Mouse (Mus musculus) heart, postnatal 4 days (tissue): ENCODE measurements around the gene Astn1. TPM values are rescaled to one million over a fixed set of nuclear protein-coding genes. Genes with fewer than 3 reads are reported as not detected.

Experiments
- DNase-seq: peaks from one replicate; pipeline ENCODE4 v3.0.0; 2021
- total RNA-seq, 2 experiments: library from RNA; stranded (reverse); gene quantifications; 2 replicates each; pipeline ENCODE4 v1.2.3; 2021

The Astn1 gene
- total RNA-seq, 2 experiments from 2014 or later: 1.6 to 2.1 TPM

- no peak for DNase-seq
These were observed 271.4 kb downstream of the Astn1 start for GRCm38 (mm10) chr1:158633441-158633840.

DNA sequence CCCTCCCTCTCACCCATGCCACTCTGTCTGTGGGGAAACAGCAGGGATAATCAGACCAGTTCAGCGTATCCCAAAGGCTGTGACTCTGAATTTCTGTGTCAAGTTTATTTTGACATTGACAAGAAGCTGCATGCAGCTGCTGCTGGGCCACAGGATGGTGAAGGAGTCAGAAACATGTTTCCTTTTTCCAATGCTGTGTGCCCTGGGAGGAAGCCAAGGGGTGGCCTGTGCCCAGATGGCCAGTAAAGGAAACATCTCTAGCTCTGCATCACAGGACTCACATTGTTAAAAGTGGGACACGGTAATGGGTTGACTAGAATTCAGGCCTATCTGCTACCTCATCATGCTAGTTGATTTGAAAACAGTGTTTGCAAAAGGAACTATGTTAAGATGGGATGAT is 279.2 kb downstream of the Astn1 start:
- DNase-seq: no peak

GRCm38 (mm10) chr1:158642247-158642646 is 280.2 kb downstream of the Astn1 start:
- no peak for DNase-seq

DNA sequence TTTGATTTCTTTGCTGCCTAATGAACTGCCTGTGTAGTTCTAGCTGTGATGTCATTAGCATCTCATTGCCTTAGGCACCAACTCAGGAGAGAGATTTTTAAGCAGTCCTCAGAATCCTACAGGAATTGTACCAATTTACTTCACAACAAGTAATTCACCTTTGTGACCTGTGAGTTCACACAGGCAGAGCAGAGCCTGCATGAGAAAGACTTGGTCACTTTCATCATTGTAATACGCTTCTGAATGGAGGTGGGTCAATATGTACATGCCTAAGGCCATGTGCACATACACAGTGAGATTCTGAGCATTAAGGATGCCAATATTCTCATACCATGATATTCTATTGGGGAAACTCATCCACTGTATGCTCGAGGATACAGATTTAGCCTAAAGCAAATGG is 290.7 kb downstream of the Astn1 start:
- DNase-seq: no peak

- DNase-seq: peak; percentile 34
These were observed 291.9 kb downstream of the Astn1 start for GRCm38 (mm10) chr1:158653808-158654520.

GRCm38 (mm10) chr1:158654571-158655205 is 292.6 kb downstream of the Astn1 start:
- DNase-seq: no peak

DNA sequence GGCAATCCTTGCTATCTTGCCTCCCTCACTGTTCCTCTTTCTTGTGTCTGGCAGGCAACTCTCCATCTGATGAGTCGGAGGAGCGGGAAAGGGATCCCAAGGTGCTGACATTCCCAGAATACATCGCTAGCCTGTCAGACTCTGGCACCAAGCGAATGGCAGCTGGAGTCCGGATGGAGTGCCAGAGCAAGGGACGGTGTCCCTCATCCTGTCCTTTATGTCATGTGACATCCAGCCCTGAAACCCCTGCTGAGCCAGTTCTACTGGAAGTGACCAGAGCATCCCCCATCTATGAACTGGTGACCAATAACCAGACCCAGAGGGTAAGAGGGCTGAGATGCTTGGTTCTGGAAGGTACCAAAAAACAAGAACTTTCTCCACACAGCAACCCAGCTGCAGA is 294.9 kb downstream of the Astn1 start:
- DNase-seq: no peak

GRCm38 (mm10) chr1:158666001-158666400 is 303.9 kb downstream of the Astn1 start:
- no peak for DNase-seq

- peak; percentile 73 for DNase-seq
These were observed 308.0 kb downstream of the Astn1 start for GRCm38 (mm10) chr1:158669971-158670592.

DNA sequence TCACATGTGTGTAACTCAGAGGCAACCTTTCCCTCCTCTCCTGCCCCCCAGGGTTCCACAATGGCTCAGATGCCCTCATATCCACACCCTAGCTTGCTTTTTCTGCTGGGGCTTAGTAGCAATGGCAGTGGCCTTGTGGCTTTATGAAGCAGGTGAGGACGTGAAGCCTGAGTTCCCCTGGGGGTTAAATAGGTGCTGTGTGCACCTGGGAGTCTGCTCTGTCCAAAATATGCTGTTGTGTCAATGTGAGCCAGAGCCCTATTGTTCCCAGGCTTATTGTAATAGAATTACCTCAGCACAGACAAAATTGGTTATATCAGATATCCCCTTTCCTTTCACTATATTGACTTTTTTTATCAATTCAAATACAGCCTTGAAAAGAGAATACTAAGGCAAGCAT is 325.7 kb downstream of the Astn1 start:
- DNase-seq: no peak

GRCm38 (mm10) chr1:158697423-158697822 is 335.4 kb downstream of the Astn1 start:
- no peak for DNase-seq

DNA sequence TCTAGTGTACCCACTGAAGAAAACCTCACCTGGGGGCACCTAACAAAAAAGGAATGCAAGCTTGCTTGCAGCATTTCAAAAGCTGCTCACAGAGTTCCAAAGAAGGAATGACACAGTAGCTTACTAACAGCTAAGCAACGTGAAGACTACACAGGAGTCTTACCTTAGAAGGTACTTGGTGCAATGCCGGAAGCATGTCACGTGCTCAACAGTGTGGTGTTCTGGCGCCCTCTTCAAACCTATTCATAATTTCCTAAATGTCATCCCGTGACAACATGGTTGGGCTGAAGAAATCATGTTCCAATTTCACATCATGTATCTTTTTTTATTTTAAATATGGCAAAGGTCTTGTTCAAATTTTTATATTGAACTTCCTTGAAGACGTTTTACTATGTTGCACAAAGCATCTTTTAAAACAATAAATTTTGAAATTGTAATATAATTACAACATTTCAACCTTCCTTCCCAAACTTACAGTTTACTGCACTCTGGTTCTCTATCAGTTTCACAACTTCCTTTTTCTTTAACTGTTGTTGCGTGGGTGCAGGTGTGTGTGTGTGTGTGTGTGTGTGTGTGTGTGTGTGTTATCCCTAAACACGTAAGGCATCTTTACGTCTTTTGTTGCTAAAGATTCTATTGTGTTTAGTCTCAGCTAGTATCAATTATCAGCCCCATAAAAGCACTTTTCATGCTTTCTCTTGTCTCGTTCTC is 335.9 kb downstream of the Astn1 start:
- DNase-seq: no peak

DNA sequence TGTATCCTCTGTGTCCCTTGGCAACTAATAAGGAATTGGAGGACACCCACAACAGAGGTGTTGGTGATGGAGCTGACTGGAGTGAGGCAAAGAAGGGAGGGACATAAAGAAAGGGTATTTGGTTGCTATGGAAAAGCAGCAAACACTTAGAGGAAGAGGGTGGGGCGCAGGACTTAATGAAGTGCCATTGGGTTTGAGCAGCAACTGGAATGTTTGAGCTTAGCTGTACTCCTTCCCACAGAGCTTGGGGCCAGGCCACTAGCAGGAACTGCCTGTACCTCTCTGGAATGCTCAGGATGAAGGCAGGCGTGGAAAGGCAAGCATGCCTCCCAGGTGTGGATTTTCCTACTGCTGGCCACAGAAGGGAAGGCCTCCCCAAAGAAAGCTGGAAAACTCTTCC is 337.2 kb downstream of the Astn1 start:
- no peak for DNase-seq

DNA sequence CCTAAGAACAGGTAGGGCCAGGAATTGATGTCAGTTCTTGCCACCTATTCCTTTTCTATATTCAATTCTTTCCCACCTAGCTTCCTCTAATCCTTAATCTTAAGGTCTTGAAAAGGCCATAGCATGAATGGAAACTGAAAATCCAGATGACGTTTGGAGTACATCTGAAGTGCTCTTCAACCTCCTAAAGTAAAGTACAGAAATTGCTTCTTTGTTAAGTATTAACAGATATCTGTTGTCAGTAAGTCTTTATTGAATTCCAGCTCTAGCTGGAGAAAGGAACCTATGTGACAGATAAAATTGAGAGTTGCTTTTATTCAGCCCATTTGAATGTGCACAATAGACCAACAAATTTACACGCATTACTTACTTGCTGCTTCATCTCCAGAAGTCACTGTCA is 338.1 kb downstream of the Astn1 start:
- no peak for DNase-seq

DNA sequence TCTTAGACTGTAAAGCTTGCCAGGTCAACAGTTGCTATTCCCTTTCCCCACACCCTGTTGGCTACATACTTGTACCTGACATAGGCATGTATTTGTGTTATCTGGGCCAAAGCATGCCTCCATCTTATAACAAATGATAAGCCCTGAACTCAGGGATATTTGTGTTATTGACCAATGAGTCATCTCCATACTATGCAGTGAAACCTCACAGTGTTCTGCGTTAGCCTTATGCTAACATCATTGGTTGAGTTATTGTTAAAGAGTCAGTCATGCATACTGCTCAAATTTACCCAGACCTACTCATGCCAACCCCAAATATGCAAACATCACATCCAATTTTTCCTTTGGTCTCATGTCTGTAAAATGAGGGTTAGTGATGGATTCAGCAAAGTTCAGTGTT is 339.3 kb downstream of the Astn1 start:
- DNase-seq: no peak

GRCm38 (mm10) chr1:158713301-158714095 is 351.4 kb downstream of the Astn1 start:
- DNase-seq: peak; percentile 25

DNA sequence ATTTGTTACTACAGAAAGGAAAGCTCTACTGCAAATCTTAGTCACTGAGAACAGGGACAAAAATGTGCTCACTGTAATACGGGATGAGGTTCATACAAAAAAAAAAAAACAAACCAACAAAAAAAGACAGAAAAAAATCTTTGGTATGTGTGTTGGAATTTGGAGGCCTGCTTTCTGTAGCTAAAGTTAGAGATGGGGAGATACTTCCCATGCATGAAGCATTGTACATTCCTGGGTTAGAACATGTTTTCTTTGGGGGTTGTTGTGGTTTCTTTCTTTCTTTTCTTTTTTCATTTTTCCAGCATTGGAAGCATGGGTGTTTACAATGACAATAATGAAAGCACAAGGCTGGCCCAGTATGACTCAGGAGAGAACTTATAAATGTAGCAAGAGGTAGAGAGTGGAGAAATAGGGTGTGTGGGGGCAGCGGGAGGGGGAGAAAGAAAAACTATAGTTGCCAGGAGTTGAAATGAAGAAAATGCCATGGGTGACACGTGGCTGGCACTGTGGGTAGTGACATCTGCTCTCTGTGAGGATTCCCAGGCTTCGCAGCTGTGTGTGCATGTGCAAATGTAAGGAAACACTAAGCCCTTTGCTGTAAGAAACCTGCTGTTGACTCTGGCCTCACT is 370.9 kb downstream of the Astn1 start:
- no peak for DNase-seq

GRCm38 (mm10) chr1:158739132-158739919 is 377.3 kb downstream of the Astn1 start:
- peak; percentile 22 for DNase-seq

DNA sequence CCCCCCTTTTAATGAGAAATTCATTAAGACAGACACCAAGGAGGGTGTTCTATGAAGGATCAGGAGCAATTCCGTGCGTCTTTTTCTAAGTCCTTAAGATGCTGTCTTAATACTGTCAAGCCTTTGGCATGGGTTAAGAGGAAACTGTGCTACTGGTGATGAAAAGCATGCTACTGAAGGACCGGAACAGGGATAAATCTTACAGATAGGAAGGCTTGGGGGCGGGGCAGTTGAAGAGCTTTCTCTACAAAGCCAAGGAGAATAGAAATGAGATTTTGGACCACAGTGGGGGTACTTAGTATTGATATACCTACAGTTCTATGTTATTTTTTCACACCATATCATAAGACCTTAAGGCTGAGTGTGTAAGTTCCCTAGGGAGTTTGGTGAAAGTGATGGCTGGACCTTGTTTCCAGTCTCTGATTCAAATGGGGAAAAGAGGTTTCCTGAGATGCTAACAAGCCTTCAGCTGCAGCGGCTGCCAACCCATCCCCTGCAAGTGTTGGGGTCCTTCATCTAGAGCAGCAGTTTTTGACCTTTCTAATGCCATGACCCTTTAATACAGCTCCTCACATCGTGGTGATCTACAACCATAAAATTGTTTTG is 378.2 kb downstream of the Astn1 start:
- DNase-seq: no peak

DNA sequence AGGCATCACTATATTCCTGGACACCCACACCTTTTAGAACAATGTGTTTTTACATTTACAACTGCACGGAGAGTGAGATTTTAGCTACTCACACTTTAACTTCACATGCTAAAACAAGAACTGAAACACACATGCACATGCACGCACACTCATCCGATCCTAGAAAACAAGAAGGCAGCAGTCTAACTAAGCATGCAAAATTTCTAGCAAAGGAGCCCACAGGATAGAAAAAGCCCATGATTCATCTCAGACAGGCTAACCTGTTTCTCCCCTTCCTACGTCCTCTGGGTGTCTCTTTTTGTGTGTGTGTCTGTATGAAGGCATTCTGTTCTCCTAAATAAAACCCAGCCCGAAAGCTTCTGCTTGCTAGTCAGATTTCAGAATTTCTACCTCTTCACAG is 378.9 kb downstream of the Astn1 start:
- no peak for DNase-seq
